Mouse (Mus musculus): ENCODE measurements around the gene Foxn3.

Foxn3 gene

DNA sequence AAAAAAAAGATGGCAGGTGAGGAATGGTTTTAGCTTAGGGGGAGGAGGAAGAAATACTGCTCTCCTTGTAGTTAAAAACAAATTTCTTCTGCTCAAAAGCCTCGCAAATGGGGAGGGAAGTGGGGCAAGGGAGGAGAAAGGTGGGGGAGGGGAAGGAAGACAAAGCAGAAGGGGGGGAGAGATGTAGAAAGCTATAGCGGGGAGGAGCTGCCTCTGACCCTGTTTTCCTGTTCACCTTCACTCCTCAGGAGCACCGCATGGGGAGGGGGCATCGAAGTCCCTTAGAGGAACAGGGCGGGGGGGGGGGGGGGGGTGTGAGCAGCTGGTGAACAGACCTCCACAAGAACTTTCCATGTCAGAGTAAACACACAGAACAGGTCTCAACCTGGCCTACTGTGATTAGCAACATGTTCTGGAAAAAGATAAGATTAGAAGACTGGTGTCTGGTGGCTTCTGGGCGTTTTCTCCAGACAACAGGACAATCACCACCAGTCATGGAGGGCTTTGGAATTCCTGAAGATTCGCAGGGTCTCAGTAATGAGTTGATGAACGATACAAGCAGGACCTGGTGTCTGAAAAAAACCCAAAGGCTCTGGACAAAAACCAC, 231.9 kb downstream of the Foxn3 start:
- no peak for DNase-seq (ENCODE audit: low spot score in 2 of 2)

DNA sequence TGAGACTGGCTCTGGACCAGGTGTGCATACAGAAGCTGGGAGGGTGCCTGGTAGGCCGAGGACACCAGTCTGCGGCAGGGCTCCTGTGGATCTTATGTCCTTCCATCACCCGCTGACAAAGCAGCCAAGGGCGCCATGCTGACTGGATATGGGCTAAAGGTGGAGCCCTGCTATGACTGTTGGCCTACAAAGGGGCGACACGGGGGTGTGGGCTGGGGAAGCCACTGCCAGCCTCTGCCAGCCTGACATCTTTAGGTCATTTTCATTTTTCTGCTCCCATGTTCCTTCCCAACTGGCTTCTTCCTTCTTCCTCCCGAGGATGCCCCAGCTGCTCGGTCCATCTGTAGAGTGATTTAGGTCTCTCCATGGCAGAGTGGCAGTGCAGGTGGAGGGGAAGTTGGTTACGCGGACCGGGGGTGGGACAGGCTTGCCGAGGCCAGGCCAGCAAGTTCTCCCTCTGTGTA, 232.5 kb downstream of the Foxn3 start:
- no peak for DNase-seq (ENCODE audit: low spot score in 2 of 2)

DNA sequence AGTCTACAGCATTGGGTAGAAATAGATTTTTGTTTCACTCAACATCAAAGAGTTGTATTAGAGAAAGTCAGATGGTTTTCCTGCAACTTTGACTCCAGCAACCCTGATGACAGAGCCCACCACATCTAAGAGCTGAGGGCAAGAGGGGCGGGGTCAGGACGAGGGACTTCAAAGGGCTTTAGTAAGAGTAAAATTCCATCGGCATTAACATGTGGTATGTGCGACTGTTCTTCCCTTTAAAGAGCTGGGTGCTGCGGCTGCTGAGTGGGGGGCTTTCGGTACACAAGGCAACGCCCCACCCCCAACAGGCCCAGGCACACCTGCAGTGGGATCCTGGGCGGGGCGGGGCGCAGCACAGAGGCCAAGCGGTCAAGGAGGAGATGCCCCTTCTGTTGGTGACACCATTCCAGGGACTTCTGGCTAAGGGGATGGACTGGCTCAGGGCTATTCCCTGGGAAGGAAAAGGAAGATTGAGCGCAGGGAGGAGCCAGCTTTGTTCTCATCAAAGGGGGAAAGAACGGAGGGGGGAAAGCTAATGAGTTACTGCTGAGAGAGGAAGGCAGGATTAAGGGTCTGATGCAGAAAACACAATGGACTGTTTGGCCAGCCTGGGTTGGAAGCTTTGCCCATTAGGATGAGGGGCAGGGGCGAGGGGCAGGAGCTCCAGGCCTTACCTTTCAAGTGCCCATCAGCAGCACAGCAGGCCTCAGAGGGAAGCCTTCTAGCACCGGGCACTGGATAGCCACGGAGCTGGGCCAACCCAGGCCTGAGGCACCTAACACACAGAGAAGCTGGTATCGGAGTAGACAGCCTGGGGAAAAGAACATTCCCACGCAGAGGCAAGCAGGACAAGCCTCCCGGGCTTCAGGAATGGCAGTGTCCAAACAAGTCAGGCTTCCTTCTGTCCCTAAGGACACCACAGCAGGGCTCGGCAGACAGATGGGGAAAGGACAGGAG, 233.8 kb downstream of the Foxn3 start:
- DNase-seq (ENCODE audit: low spot score in 2 of 2), result no peak

DNA sequence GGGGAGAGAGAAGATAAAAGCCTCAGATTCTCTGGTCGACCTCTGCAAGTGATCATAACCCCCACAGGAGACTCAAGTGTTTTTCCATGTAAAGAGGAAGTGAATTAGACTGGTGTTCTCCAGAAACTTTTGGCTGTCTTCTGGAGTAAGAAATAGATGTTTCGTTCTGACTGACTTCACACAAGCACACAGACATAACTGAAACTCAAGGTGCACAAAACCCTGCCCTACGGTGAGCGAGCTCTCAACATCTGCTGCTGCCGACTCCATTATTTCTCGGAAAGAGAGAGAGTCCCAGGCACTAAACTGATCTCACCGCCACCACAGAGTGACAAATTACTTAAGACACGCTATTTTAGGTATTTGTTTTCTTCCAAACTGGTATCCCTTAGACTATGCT, 237.2 kb downstream of the Foxn3 start:
- no peak for DNase-seq (ENCODE audit: low spot score in 2 of 2)

DNA sequence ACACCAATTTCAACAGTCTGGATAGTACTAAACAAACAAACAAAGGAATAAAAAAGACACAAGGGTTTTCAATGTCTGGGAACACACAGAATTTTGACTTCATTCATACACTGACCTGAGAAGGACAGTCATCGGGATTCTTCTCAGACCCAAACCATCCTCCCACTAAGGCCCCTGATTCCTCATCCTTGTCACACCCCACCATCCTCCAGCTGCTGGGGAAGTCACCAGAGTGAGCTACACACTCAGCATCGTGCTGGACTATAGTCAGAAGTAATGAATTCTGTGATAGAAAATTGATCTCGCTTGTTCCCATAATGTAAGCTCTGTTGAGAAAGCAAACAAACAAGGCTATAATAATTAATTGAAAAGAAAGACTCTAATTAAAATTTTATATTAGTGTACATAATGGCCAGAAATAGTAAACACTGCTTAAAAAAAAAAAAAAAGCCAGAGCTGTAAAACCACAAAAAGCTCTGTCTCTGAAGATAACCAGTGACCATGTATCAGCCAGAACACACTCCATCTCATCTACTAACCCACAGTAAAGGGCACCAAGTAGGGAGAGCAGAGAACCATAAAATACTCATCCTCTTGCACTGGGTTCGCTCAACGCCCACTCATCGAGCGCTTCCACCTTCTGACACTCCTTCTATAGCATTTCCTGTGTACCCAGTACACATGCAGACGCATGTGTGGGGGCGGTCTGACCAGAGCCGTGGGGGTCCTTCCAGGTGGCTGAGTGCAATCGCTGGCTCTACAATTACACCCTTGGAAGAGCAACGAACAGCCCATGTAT, 241.6 kb downstream of the Foxn3 start:
- DNase-seq (ENCODE audit: low spot score in 2 of 2), result no peak

DNA sequence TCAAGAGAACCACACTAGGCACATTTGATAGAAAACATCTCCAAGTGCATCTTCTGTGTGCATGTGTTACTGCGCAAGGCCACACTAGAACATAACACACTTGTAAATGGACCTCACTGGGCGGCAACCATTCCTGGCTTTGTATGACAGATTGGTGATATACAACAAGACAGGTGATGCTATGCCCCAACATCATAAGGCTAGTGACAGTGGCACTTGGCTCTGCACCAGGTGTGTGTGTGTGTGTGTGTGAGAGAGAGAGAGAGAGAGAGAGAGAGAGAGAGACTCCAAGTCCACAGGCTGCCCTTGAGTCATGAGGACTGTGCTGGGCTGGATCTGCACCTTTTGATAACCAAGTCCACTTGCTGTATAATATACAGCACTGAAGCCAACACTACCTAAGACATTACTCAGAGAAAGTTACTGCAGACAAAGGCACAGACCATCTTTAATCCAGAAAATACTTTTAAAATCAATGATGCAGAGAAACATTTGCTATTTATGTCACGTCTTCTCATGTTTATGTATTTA, 242.4 kb downstream of the Foxn3 start:
- no peak for DNase-seq (ENCODE audit: low spot score in 2 of 2)

DNA sequence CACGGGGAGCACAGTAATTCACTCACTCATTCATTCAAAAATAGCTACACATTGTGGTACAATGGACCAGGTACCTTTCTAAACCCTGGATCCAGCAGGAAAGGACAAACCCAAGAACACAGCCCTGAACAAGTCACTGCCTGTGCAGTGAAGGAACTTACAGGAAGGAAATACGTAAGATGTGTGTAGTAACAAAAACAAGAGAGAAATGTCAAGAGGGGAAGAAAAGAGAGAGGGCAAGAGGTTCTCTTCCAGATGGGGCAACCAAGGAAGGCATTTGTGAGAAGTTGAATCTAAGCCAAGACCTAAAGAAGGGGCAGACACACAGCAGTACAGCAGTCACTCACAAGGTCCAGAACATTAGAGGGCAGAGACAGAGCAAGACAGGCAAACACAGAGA, 243.5 kb downstream of the Foxn3 start:
- DNase-seq (ENCODE audit: low spot score in 2 of 2), result no peak

DNA sequence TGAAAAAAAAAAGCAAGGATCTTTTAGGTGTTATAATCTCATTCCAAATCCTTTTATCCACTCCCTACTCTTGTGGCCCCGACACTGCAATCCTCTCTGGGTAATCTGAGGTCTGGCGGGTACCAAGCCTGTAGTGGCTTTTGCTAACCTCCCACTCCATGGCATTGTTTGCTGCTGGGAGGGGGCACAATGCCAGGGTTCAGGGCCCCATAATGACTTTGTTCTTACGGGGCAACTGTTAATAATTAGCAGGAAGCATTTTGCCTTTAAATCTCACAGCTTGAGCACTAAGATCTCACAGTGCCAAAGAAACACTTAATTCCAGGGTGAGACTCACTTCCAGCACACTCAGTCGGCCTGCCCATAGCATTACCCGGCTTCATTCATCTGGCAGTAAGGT, 244.2 kb downstream of the Foxn3 start:
- DNase-seq (ENCODE audit: low spot score in 2 of 2), result no peak

DNA sequence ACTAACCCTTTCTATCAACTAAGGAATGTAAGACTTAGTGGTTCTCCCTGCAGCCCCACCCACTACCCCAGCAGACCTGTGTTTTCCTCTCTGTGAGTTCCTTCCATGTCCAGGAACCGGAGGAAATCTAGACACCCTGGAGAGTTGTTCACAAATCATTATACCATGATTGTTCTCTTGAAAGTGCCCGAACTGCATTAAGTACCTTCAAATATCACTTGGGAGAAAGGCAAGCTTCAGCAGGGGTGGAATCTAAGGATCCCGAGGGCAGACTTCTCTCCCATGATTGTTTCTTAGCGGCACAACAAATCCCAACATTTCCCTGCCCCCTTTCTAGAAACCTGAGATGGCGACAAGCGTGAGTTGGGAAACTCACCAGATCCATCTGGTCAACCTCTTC, 247.5 kb downstream of the Foxn3 start:
- DNase-seq (ENCODE audit: low spot score in 2 of 2), result no peak

DNA sequence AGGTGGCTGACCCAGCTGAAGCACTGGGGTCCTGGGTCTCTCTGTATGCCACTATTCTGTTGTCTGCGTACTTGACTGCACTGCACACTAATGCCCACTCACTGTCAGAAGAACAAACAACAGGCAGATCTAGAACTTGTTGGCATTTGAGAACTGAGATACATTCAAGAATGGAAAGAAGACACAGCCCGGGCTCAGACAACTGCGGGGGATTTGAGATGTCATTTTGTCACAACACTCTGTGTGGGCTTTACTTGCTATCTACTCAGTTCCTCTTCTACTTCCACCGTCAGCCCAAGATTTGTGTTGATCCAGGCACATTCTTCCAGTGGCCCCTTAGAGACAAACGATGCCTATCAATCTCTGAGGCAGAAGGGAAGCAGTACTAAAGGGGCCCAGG, 248.6 kb downstream of the Foxn3 start:
- peak in 1 of 2 experiments; percentile 39 for DNase-seq (ENCODE audit: low spot score in 2 of 2)

DNA sequence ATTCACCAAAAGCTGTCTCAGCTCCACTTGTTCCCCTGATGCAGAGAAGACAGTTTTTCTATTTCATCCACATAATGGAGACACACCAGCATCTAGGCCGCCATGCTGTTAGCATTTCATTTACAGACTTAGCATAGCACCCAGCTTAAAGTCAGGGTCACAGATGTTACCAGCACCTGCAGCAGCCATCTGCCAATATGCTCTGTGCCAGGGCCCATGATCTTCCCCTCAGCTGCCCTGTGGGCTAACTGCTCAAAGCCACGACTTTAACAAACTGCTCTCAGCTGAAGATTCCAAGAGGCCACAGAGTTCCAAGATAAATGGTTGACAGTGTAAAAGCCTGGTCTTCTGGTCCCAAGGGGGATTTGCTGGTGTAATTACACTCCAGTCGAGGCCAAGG, 252.1 kb downstream of the Foxn3 start:
- no peak for DNase-seq (ENCODE audit: low spot score in 2 of 2)

DNA sequence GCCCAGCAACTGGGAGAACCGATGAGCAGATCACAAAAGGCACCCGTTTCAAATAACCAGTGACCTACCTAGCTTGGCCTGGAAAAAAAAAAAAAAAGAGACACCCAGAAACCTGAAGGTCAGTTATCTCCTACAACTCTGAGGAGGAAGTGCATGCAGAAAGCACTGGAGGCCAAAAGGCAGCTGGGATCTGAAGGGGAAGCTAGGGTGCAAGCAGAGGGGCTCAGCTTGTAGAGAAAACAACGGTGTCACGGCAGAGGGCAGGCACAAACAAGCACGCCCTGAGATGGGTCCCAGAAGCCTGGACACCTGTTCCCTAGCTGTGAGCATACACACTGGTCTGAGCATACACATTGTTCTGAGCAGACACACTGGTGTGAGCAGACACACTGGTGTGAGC, 253.4 kb downstream of the Foxn3 start:
- no peak for DNase-seq (ENCODE audit: low spot score in 2 of 2)

DNA sequence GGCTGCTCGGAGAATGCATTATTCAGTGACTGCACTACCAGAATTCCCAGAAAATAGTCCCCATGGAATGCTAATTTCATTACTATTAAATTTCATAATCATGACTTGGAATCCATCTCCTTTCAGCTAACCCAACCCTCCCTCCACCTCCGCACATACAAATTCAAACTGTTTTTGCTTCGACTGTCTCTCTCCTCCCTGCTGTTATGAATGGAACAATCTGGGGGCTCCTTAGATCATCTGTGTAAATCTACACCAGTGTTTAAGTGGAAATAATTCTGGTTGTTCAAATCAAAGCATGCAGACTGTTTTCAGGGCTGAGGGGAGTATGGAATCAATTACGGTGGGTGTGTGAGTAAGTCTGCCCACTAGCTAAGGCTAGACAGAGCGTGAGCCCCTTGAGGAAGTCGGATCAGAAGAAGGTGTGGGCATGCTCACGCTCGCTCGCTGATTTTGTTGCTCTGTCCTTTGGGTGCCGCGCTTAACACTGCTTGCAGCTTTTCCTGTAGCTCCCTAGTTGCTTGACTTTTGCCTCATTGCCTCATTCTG, 254.8 kb downstream of the Foxn3 start:
- DNase-seq (ENCODE audit: low spot score in 2 of 2), result no peak

DNA sequence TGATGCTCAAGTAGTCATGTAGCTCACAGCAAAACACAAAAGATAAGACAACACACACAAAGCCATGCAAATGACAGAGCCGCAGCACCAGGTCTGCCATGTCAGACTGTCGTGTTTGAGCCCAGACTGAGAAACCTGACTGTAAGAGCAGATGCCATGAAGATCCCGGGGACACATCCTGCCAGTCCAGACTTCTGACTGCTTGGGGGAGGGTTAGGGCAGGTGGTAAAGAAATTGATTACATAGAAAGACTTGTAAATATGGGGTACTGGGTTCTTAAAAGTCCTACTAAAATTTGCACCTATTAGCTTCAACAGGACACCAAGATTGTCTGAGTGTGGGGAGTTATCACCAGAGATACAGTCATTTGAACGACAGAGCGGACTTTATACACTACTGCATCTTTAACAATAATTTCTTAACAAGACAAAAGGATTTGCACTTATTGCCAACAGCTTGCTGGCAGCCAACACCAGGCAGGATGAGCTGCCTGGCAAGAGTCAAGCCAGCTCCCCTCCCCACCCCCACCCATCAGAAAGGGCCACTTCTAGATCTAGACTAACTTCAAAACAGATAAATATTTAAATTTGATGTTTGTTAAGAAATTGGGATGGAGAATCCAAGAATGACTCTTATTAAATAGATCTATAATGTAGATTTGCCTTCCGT, 256.7 kb downstream of the Foxn3 start:
- no peak for DNase-seq (ENCODE audit: low spot score in 2 of 2)

DNA sequence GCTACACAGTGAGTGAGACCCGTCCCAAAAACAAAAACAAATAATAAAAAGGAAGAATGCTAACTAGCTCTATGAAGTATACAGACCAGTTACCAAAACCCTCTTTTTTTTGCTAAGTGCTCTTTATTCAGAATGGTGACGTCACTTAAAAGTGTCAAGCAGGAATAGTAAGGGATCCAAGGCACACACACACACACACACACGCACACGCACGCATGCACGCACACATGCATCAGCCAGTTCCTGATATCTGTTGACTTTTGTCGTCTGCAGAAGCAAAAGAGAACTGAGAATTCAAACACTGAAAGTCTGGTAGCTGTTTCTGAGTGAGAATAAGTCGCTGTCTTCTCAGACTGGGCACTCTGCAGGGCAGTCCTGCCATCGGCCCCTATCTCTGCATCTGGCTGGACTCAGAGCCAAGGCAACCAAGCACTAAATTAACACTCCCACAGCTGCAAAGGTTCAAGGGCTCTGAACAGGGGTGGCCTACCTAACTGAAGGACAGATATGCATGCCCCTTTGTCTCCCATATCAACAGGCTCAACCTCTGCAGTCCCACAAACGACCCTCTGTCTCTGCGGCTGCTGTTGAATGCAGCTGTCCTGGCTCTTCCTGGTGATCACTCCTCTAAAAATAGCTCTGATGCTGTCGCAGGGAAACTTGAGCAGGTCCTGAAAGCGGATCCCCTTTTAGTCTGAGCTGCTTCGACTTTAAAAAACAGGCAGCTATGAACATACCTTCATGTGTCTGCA, 257.4 kb downstream of the Foxn3 start:
- DNase-seq (ENCODE audit: low spot score in 2 of 2), result no peak

DNA sequence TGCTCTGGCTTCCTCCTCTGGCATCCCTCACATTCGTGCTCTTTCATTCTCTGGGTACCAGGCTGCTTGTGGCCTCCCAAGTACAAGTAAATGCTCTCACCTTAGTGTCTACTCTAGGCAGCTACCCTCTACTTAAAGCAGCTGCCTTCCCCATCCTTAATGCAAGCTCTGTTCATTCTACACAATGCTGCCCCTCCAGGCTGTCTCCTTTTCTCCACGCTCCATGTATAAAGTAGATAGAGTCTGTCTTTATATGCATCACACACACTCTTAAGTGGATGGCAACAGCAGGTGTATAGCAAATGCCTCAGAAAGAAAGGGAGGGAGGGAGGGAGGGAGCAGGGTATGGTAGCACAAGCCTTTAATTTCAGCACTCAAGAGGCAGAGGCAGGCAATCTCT, 258.1 kb downstream of the Foxn3 start:
- DNase-seq (ENCODE audit: low spot score in 2 of 2), result no peak

DNA sequence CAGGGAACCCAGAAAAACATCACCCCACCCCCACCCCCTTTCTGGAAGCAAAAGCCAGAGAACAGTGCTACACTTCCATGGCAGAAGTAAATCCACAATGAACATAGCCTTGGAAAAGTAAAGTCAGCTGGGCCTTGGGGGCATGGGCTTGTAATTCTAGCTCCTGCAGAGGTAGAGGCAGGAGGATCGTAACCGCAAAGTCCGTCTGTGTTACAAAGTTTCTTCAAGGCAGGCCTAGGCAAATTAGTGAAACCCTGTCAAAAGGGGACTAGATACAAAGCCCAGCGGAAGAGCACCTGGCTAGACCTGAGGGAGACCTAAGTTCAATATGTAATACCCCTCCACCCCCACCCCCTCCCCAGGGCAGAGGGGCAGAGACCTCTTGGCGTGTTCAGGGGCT, 259.3 kb downstream of the Foxn3 start:
- no peak for DNase-seq (ENCODE audit: low spot score in 2 of 2)

DNA sequence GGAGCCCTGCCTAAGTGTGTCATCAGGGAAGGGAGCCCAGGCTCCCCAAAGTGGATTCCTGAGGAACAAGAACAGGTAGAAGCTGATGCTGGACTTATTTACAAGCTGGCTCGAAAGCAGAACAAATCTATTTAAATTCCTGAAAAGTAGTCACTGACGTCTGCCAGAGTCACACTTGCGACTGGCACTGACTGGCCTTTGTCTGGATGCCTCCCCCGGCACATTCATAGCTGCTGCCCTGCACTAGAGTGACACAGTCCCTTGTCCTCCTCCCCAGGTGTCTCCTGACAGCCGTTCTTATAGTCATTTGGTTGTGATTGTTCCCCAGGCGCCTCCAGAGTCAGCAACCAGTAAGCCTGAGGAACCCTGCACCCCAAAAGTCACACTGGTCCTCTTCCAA, 259.8 kb downstream of the Foxn3 start:
- DNase-seq (ENCODE audit: low spot score in 2 of 2), result no peak

DNA sequence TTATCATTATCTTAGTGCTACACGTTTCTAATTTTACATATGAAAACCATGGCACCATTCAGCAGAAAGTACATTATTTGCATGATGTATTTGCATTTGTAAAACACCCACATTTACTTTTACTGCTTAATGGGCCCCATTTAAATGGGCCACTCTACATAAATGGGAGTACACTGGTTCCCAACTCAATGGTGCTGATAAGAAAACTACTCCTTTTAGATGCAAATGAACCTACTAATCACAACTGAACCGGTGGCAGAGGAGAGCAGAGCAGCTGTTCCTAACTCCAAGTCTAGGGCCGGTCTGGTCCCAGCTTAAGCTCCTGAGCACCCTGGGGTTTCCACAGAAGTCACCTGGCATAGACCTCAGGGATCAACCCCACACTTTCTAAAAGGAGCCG, 263.5 kb downstream of the Foxn3 start:
- no peak for DNase-seq (ENCODE audit: low spot score in 2 of 2)

DNA sequence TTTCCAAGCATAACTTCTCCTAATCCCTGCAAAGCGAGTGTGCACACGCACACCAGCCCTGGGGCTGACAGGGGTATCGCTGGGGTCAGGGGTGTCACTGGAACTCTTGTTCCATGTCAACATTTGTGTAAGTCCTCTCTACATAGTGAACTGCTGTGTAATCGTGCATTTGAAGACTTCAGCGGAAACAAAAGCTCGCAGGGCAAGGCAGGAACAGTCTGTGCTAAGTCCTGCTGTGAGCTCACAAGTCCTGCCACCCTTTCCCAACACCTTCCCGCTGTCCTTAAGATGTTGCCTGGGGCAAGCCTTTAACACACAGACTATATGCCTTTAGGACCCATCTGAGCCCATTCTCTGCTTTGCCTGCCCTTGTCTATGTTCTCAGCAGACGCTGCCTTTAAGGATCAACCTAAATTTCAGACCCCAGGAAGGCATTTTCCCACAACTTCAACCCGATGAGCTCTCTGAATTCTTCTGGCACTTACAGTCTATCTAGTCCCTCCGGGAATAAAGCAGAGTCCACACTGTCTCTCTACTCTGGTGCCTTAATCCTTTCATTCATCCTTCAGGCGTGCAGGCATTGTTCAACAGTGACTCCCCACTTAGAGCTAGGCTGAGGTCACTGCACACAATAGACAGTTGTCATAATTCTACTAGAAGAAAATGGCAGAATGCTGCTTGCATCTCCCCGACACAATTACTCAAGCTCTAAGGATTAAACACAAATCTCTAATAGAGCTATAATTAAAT, 264.4 kb downstream of the Foxn3 start:
- DNase-seq (ENCODE audit: low spot score in 2 of 2), result no peak
